ENCODE assay signal across 11 mouse cellular contexts in genomic region chr13:102955506-102955905, GRCm38 (mm10).
"Had no signal": no experiment of that assay in that cellular context is flagged by ENCODE, and none has a peak within 500 bp of the region (broad histone marks: within the 10 kb centered on the region; RNA-seq: fewer than 3 reads in every experiment).

No protein-coding gene starts in this region.

- H3K4me3 ChIP-seq: kidney, embryonic 15.5 days; left cerebral cortex, adult 2 months; liver, embryonic 13.5 days had no signal

- H3K27me3 ChIP-seq: liver, embryonic 13.5 days had no signal

- DNase-seq: kidney, postnatal 10 days; kidney, postnatal 36 days; layer of hippocampus, postnatal 36 days; liver, embryonic 13.5 days; lung, postnatal 14 days; midbrain, embryonic 14.5 days; thymus, adult 18-20 months; thymus, postnatal 36 days had no signal

- H3K9me3 ChIP-seq: kidney, embryonic 15.5 days; liver, embryonic 13.5 days had no signal

- H3K4me2 ChIP-seq: kidney, embryonic 15.5 days; liver, embryonic 13.5 days; midbrain, embryonic 11.5 days had no signal

- H3K36me3 ChIP-seq: kidney, embryonic 15.5 days; liver, embryonic 13.5 days had no signal

- H3K4me1 ChIP-seq: liver, embryonic 13.5 days had no signal

- H3K9ac ChIP-seq: kidney, embryonic 15.5 days; liver, embryonic 13.5 days had no signal

- H3K27ac ChIP-seq: kidney, embryonic 15.5 days; left cerebral cortex, adult 2 months; liver, embryonic 13.5 days had no signal
